Mouse (Mus musculus) embryonic stem cell, embryonic (primary cell): ENCODE measurements around the gene Med25.

Experiments
- CTCF ChIA-PET, 4 experiments: fragments of 300-600 bp in 2 of 4; fragments of 350-600 bp in 2 of 4; sonication (Branson Sonifier 250); formaldehyde crosslinking; loops; one replicate each; lab custom pipeline; 2022; ENCODE audit warnings: inconsistent platforms in 2 of 4; lab: Charles Lee
- POLR2A ChIA-PET, 4 experiments: fragments of 300-600 bp in 2 of 4; fragments of 350-600 bp in 2 of 4; sonication (Branson Sonifier 250); formaldehyde crosslinking; loops; one replicate each; lab custom pipeline; 2022; ENCODE audit warnings: antibody characterized with exemption in 4 of 4, inconsistent platforms in 1 of 4; lab: Charles Lee

Med25 gene

DNA sequence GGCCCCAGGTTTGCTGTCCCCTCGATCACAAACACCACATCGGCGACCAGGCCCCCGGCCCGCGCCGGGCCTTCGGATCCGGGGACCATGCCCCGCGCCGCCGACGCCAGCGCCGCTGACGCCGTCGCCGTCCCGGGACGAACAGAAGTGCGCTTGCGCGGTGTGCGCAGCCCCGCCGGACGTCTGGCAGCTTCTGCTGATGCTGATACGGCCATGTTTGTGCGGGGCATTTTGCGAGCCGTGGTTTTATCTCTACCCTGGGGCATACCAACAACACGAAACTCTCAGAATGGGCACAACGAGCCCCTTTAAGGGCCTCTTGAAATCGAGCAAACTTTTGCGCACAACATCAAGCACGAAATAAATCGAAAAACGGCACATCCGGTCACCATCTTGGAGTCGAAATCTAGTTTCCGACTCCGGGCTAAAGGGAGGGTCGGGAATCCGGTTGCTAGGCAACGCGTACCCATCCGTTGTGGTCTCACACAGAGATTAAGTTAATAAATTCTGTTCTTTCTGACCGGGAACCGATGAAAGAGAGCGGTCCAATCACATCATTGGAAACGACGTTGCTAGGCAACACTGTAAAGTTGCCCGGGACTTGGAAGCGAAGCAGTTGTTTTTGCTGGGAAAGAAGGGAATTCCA lies at the start of gene Med25:
Gene Med25 (minus strand): TSS at position 437 of the 646 bp plus-strand sequence.
- CTCF ChIA-PET, result interaction anchor here in 3 of 4 experiments (0.6 to 1.1 kb wide), 5 partner anchors 9 to 189 kb away, joined by 3 to 5 read pairs (median 4); partner anchors contain the start of gene Ap2a1 (in 1 of the 3)
- POLR2A ChIA-PET, result interaction anchor here (0.5 to 2.7 kb wide), 53 partner anchors 9 to 870 kb away, joined by 3 to 19 read pairs (median 4); partner anchors contain the start of genes Ptov1 (in 3 of the 4), Pnkp (in 2 of the 4), Prmt1 (in 2 of the 4) and Tbc1d17 (in 2 of the 4)

DNA sequence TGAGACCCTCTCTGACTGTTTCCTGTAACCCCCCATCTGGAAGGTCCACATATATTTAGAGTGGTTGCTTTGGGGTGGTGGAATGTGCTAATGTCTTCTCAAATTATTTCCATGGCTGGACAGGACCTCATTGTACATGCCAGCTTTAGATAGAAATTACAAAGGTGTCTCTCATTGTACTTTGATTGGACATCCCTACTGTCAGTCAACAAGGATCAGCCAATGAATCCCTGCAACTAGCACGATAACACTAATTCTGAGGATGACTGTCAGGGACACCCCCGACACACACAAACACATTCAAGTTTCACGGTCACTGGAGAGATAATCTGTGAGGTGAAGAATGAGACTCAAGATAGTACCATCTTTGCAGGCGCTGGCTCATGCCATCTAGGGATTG lies 46.2 kb upstream of the Med25 start:
- ChIA-PET POLR2A (interaction anchor here in 3 of 4 experiments (0.8 to 10.7 kb wide), 11 partner anchors 8 to 230 kb away, joined by 3 to 109 read pairs (median 4); partner anchors contain the start of genes Ap2a1 (in 2 of the 3) and Izumo2 (in 1 of the 3)), CTCF (interaction anchor here in 2 of 4 experiments (0.5 to 1.6 kb wide), 2 partner anchors 9 to 48 kb away, joined by 4 to 5 read pairs; partner anchors contain the start of genes Ap2a1 (in 1 of the 2) and Prmt1 (in 1 of the 2))

DNA sequence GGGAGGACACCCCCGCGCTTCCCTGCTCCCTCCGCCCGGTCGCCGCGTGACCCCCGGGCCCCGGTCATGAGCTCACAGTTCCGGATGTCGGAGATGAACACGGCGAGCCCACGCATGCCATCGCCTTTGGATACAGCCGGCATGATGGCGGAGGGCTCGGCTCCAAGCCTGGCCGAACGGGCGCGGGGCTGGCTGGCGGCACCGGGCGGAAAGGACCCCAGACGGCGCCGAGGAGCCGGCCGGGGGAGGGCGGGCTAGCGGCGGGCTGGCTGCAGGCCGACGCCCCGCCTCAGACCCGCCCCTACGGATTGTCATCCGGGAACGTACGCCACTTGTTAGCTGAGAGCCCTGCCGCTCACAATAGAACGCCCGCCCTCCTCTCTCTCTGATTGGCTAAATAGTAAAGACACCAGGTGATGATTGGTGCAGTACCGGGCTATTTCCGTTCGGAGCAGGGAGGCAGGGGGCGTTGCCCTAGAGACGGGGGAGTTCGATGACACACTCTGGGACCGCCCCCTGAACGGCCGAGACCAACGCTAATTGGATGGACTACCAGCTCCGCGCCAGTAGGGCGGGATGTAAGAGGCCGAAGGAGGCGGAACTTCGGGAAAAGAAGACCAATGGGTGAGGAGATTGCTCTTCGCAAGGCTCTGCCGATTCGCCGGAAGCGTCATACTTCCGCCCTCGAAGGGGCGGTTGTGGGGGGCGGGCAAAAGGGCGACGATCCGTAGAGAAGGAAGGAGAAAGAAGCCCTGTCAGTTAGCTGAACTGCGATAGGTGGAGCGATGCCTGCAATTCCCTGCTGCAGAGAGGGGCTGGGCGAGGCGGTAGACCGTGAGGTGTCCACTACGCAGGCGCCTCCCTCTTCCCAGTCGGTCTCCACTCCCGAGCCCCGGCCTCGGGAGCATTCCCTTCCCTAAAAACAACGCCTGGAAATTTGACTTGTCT lies 37.0 kb upstream of the Med25 start, which contains the start of gene Ap2a1:
Gene Ap2a1 (minus strand): TSS at position 293 of the 948 bp plus-strand sequence.
- CTCF ChIA-PET, result interaction anchor here (0.5 to 3.3 kb wide), 41 partner anchors 9 to 666 kb away, joined by 3 to 32 read pairs (median 4); partner anchors contain the start of genes Akt1s1 (in 1 of the 4), Flt3l (in 1 of the 4), Fuz (in 1 of the 4) and Gm45713 (in 1 of the 4)

DNA sequence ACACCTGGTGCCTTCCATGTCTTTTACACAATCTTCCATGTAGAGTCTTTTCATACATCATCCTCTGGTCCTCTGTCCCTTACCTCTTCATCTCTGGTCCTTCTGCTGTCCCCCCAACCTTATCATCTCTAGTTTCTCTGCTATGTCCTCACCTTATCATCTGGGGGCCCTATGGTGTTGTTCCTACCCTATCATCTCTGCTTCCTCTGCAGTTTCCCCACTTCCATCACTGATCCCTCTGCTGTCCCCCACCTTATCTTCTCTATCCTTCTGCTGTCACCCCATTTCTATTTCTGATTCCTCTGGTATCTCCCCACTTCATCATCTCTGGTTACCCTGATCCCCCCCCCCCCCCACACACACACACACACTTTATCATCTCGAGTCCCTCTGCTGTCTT lies 36.1 kb upstream of the Med25 start:
- POLR2A ChIA-PET, result interaction anchor here in 3 of 4 experiments (0.8 to 4.7 kb wide), 35 partner anchors 8 to 401 kb away, joined by 4 to 108 read pairs (median 12); partner anchors contain the start of genes Akt1s1 (in 2 of the 3), Tbc1d17 (in 2 of the 3), Tsks (in 2 of the 3) and Aldh16a1 (in 1 of the 3)
- CTCF ChIA-PET, result interaction anchor here in 3 of 4 experiments (0.6 to 2.8 kb wide), 6 partner anchors 29 to 543 kb away, joined by 3 to 16 read pairs (median 6); no protein-coding TSS in a partner anchor

More for the DNA sequence above, 37.0 kb upstream of the Med25 start, which contains the start of gene Ap2a1:
- POLR2A ChIA-PET, result interaction anchor here in 3 of 4 experiments (0.5 to 4.7 kb wide), 125 partner anchors 9 to 944 kb away, joined by 3 to 108 read pairs (median 5); partner anchors contain the start of genes Akt1s1 (in 3 of the 3), Atf5 (in 3 of the 3), Il4i1 (in 3 of the 3) and Nup62 (in 3 of the 3)

DNA sequence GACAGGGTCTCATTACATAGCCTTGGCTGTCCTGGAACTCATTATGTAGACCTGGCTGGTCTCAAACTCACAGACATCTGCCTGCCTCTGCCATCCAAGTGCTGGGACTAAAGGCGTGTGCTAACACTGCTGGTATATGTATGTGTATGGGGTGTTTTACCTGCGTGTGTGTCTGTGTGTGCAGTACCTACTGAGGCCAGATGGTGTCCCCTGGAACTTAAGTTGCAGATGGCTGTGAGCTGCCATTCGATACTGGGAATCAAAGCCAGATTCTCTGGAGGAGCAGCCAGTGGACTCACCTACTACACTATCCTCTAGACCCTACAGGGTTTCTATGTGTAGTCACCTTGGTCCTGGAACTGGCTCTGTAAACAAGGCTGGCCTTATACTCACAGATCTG lies 33.0 kb upstream of the Med25 start:
- ChIA-PET POLR2A (interaction anchor here in 3 of 4 experiments (0.6 to 1.5 kb wide), 17 partner anchors 10 to 852 kb away, joined by 3 to 6 read pairs (median 3); partner anchors contain the start of genes Atf5 (in 1 of the 3), Il4i1 (in 1 of the 3), Med25 (in 1 of the 3) and Nup62 (in 1 of the 3)), CTCF (interaction anchor here (0.6 to 2.1 kb wide), 20 partner anchors 12 to 250 kb away, joined by 3 to 12 read pairs (median 4); no protein-coding TSS in a partner anchor)

DNA sequence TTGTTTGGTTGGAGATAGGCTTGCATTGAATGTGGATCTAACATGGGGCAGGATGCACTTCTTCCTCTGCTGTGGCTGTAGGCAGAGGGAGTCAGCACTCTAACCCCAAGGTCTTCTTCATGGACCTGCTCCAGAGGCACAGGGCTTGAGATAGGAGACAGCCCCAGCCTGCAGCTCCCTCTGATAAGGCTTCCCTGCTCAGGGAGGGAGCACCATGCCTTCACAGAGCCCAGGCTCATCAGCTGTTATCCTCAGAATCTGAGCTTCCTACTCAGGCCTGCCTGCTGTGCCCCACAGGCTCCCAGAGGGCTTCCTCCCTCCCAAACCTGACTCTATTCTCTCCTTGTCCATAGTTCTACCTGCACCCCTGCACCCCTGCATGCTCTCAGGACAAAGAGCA lies 30.0 kb upstream of the Med25 start:
- ChIA-PET POLR2A (interaction anchor here in 3 of 4 experiments (0.6 to 2.9 kb wide), 5 partner anchors 9 to 53 kb away, joined by 3 to 19 read pairs (median 3); partner anchors contain the start of genes Ptov1 (in 1 of the 3) and Tsks (in 1 of the 3)), CTCF (no interaction called here)

DNA sequence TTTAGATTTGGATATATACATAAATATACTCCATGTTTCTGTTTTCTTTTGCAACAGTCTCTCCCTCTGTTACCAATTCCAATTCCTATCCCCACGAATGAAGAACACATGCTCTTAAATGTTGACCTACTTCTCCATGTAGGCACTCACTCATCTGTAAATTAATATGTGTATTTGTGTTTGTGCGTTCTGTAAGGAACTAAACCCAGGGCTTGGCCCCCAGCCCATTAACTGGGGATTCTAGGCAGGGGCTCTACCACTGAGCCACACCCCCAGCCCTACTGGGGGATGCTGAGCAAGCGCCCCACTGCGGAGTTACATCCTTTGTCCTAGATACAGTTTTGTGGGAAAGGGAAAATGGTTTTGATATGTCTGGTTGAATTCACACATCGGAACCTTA lies 26.6 kb upstream of the Med25 start:
- ChIA-PET CTCF (no interaction called here), POLR2A (interaction anchor here in 2 of 4 experiments (2.2 to 2.3 kb wide), 2 partner anchors 10 to 11 kb away, joined by 8 to 15 read pairs; partner anchors contain the start of gene Ap2a1 (in 2 of the 2))

DNA sequence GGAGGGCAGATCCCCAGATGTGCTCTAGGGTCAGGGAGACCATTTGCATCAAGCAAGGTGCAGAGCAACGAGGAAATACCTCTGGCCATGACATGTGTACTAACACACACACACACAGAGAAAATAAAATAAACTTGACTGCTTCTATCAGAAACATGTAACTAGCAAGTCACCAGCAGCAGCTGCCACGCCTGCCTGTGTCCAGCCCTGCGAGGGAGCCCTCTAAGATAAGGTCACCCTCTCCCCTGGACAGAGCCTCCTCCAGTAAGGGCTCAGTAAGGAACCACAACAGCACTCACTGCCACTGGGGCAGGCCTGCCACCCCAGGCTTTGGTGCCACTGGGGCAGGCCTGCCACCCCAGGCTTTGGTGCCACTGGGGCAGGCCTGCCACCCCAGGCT lies 25.7 kb upstream of the Med25 start:
- POLR2A ChIA-PET, result interaction anchor here in 2 of 4 experiments (0.7 to 2.3 kb wide), 5 partner anchors 11 to 31 kb away, joined by 3 to 8 read pairs (median 3); partner anchors contain the start of gene Ap2a1 (in 2 of the 2)
- CTCF ChIA-PET, result no interaction called here

DNA sequence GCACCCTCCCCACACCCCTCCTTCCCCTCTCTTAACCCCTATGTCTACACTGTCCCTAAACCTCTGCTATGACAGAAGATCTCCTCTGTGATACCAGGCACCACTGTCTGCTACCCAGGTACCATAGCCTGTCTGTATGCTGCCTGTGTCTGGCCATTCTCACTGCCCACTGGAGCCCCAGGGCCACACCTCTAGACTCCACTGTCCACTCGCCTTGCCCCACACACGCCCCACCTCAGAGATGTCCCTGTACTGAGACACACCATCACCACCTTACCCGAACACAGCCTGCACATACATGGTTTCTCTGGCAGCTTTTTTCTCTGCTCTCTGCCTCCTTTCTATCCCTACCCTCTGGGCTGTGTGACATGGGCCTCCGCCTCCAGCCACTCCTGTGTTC lies 24.4 kb upstream of the Med25 start:
- ChIA-PET CTCF (interaction anchor here in 3 of 4 experiments (0.6 to 1.0 kb wide), 3 partner anchors 46 to 66 kb away, joined by 3 to 4 read pairs (median 3); no protein-coding TSS in a partner anchor), POLR2A (interaction anchor here in 2 of 4 experiments (0.7 to 2.4 kb wide), 13 partner anchors 10 to 101 kb away, joined by 3 to 8 read pairs (median 3); partner anchors contain the start of genes Ap2a1 (in 2 of the 2), Pnkp (in 2 of the 2), Akt1s1 (in 1 of the 2) and Il4i1 (in 1 of the 2))

DNA sequence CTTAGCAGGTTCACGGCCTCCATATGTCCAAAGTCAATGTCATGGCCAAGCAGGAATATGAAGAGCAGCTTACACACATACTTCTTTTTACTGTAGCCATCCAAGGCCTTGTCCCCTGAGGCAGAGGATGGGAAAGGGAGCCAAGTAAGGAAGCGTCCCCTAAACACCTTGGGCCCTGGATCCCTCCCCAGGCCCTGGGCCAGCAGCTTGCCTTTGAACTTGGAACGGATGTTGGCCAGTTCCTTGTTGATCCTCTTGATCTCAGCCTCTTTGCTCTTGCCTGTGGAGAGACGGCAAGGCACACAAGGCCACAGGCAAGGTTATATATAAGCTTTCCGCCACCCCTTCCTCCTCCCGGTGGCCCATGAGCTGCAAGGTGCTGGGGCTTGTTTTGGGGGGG lies 23.7 kb upstream of the Med25 start:
- ChIA-PET CTCF (interaction anchor here in 3 of 4 experiments (0.6 to 1.4 kb wide), 5 partner anchors 16 to 151 kb away, joined by 3 to 7 read pairs (median 4); no protein-coding TSS in a partner anchor), POLR2A (interaction anchor here in 2 of 4 experiments (0.6 to 2.4 kb wide), 13 partner anchors 9 to 214 kb away, joined by 3 to 7 read pairs (median 3); partner anchors contain the start of genes Pnkp (in 2 of the 2), Akt1s1 (in 1 of the 2), Ap2a1 (in 1 of the 2) and Prmt1 (in 1 of the 2))

DNA sequence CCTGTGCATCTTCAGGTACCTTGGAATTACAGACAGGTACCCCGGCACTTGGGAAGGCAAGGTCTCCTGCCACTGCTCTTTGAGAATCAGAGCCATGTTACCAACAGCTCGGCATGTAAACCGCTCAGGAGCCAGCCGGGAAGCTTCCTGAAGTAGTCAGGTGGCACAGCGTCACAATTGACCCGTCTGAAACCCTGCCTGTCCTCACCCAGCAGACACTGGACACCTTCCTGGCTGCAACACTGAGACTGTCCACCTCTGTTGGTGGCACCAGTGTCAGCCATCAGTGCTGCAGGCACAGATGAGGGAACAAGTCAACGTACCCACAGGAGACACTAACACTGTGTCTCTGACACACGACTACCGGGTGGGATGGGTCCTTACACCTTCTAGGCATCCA lies 22.8 kb upstream of the Med25 start:
- ChIA-PET POLR2A (interaction anchor here in 2 of 4 experiments (0.9 to 2.4 kb wide), 6 partner anchors 10 to 71 kb away, joined by 3 to 7 read pairs (median 6); partner anchors contain the start of genes Akt1s1 (in 1 of the 2), Ap2a1 (in 1 of the 2), Prmt1 (in 1 of the 2) and Tbc1d17 (in 1 of the 2)), CTCF (interaction anchor here in 1 of 4 experiments (1.4 kb wide), 1 partner anchor 152 kb away, joined by 3 read pairs; no protein-coding TSS in a partner anchor)

DNA sequence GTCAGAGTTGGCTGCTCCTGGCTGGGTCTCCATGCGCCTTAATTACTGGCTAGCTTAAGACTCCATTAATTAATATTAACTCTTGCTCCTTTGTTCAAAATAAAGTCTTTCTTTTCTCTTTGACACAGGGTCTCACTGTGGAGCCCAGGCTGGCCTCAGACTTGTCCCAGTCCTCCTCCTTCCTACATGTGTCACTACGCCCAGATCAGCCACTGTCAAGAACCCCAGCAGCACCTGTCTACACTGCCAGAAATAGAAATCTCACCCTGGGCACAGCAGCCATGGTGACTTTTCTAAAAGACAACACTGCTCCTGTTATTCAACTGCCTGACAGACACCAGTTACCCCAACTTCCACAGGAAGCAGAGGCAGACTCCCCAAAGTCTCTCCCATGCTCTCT lies 21.9 kb upstream of the Med25 start:
- POLR2A ChIA-PET, result interaction anchor here in 3 of 4 experiments (0.6 to 2.6 kb wide), 15 partner anchors 12 to 553 kb away, joined by 3 to 17 read pairs (median 5); partner anchors contain the start of genes Ap2a1 (in 2 of the 3), Akt1s1 (in 1 of the 3), Fuz (in 1 of the 3) and Tbc1d17 (in 1 of the 3)

DNA sequence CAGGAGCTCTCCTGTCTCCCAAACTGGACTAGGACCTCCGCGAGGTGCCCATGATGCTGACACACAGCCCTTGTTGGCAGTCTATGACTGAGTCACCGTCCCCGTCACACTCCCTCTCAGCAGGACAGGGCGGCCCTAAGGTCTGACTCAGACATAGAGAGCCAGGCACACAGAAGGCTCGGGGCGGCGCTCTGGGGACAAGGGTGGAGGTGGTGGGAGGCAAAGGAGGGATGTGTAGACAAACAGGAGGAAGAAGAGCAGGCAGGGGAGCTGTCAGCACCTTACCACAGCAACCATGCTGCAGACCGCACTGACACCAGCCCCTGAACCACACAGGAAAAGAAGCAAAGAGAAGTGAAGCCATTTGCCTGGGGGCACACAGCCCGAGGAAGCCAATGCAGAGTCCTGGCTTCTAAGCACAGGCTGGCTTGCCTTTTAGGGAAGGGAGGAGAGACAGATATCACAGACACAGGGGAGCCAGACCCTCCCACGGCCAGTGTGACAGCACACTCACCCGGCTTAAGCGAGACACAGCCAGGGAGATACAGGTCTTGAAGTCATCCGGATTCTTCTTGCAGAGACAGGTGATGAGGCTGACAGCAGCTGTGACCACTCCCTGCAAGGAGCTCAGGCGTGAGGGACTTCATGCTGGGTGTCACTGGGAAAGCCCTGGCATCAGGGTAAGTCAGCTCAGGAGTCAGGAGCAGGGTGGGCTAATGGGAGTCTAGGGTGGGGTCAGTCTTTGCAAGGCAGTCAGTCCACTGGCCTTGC lies 16.4 kb upstream of the Med25 start:
- ChIA-PET POLR2A (interaction anchor here in 2 of 4 experiments (0.6 to 2.2 kb wide), 6 partner anchors 11 to 266 kb away, joined by 3 to 9 read pairs (median 4); no protein-coding TSS in a partner anchor), CTCF (interaction anchor here in 1 of 4 experiments (0.5 kb wide), 1 partner anchor 205 kb away, joined by 4 read pairs; no protein-coding TSS in a partner anchor)

More for the DNA sequence above, 21.9 kb upstream of the Med25 start:
- CTCF ChIA-PET, result interaction anchor here in 1 of 4 experiments (1.3 to 1.7 kb wide), 2 partner anchors 18 to 81 kb away, joined by 3 read pairs; no protein-coding TSS in a partner anchor

DNA sequence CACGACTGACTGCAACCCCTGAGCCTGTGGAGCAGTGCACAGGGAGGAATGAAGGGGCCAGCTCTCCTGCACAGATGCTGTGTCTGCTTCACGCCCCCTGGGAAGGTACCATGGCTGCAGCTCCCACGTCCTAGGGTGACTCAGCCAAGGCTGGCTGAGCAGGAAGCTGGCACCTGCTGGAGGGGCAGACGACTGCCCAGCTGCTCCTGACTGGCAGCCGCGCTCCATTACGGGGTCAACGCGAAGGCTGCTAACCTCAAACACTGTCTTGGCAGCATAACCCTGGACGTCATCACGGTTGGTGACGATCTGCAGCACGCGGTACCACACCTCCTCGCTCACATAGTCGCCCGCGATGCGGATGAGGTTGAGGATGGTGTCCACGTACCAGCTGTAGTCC lies 12.9 kb upstream of the Med25 start:
- POLR2A ChIA-PET, result interaction anchor here in 2 of 4 experiments (0.7 to 2.0 kb wide), 7 partner anchors 11 to 81 kb away, joined by 3 to 9 read pairs (median 5); partner anchors contain the start of genes Akt1s1 (in 1 of the 2), Prmt1 (in 1 of the 2), Ptov1 (in 1 of the 2) and Tbc1d17 (in 1 of the 2)
- CTCF ChIA-PET, result no interaction called here

DNA sequence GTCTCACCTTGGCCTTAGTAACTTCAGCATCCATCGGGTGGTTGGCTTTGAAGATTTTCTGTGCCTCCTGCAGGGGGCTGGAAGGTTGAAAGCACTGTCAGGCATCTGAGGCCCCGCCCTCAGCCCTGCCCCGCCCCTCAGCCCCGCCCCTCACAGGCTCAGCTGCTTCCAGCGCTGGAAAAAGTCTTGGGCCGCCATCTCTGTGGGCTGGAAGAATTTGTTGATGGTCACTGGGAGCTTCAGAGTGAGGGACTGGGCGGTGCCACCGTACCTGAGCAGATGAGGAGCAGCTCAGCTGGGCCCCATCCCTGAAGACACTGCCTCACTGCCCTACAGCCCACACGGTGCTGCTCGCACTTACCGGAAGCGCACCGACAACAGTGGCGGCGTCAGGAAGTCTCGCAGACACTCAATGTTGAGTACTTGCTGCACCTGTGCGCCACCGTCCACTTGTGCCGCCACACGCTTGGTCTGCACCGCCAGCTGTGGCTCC lies 8.8 kb upstream of the Med25 start:
- POLR2A ChIA-PET, result interaction anchor here (0.6 to 4.7 kb wide), 41 partner anchors 9 to 533 kb away, joined by 3 to 21 read pairs (median 4); partner anchors contain the start of genes Ap2a1 (in 3 of the 4), Akt1s1 (in 2 of the 4), Atf5 (in 2 of the 4) and Il4i1 (in 2 of the 4)

More for the DNA sequence above, 8.8 kb upstream of the Med25 start:
- CTCF ChIA-PET, result interaction anchor here in 3 of 4 experiments (0.5 to 2.2 kb wide), 19 partner anchors 9 to 1129 kb away, joined by 3 to 16 read pairs (median 4); partner anchors contain the start of genes Ap2a1 (in 1 of the 3) and Med25 (in 1 of the 3)
